Mouse (Mus musculus) right cerebral cortex, adult 2 months (tissue): ENCODE results near the gene Ermp1.
A peak's percentile ranks its signal among the peaks of the same experiment; 100 is the strongest.

ENCODE experiments used
- DNase-seq, 2 experiments: peaks; one replicate each; pipeline ENCODE4 v3.0.0; 2021 to 2022; ENCODE audit warnings: low spot score in 2 of 2

Gene Ermp1

DNA sequence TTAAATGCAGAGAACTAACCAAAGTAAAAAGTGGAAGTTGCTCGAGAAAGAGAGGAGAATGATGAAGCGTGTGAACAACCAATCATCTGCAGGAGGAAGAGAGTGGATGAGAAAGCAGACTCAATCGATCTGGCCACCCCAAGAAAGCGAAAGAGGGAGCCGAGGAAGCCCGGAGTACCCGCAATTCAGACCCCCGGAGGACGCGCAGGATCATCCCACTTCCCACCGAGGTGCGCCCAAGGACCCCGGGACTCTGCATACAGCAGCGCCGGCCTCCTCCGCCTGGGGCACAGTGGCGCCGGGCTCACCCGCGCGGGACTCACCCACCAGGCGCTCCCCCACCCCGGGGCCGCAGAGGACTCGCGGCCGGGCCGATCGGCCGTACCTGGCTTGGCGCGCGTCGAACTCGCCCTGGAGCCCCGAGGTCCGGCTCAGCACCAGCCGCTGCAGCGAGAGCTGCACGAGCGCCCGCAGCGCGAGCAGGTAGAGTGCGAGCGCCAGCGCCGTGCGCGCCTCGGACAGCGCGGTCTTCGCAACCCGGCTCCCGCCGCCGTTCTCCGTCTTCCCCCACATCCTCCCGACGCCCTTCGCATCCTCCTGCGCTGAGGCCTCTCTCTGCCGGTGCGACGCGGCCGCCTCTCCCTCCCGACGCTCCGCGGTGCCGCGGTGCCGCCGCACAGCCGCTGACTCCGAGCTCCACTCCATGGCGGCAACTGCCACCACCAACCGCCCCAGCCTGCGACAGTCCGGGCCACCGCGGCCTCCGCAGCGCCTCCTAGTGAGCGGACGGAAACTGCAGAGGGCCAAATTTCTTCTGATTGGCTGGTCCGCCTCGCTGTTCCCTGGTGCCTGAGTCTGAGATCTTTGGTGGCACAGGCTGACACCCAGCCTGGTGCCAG is at the start of gene Ermp1:
Ermp1 (minus strand) TSS at position 765 of the 899 bp plus-strand sequence.
- peak; percentile 98 to 99 for DNase-seq

DNA sequence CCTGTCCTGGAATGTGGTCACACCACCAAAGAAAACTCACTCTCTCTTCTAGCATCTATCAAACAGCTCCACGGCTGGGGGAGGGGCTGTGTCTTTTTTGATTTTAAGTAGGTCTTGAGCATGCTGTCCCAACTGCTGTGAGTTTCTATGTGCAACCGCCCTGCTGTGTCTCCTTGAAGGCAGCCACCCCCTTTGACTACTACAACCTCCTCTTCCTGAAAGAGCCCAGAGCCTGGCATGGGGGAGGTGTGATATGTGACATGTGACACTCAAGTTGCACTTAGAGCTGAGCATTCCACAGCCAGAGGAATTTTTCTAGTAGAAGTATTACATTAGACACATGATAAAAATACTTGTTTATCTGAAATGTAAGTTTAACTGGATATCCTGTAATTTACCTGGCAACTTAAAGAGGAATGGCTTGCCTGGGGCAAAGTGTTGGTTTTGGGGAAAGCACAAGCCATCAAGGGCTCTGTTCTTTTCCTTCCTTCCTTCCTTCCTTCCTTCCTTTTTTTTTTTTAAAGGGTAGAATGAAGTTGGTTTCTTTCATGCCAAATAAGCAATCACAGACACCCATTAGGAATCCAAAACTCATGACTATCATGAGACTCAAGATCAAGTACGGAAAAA is 49.1 kb upstream of the Ermp1 start, which contains the start of gene Mlana:
Mlana (plus strand) TSS at position 580 of the 630 bp plus-strand sequence.
- DNase-seq = no peak

GRCm38 (mm10) chr19:29696840-29697239 is 48.6 kb upstream of the Ermp1 start:
- DNase-seq = no peak

- DNase-seq = peak in 1 of 2 experiments; percentile 17
Measured at GRCm38 (mm10) chr19:29696309-29696708, 48.1 kb upstream of the Ermp1 start.

GRCm38 (mm10) chr19:29695071-29695470 is 46.9 kb upstream of the Ermp1 start:
- no peak for DNase-seq

DNA sequence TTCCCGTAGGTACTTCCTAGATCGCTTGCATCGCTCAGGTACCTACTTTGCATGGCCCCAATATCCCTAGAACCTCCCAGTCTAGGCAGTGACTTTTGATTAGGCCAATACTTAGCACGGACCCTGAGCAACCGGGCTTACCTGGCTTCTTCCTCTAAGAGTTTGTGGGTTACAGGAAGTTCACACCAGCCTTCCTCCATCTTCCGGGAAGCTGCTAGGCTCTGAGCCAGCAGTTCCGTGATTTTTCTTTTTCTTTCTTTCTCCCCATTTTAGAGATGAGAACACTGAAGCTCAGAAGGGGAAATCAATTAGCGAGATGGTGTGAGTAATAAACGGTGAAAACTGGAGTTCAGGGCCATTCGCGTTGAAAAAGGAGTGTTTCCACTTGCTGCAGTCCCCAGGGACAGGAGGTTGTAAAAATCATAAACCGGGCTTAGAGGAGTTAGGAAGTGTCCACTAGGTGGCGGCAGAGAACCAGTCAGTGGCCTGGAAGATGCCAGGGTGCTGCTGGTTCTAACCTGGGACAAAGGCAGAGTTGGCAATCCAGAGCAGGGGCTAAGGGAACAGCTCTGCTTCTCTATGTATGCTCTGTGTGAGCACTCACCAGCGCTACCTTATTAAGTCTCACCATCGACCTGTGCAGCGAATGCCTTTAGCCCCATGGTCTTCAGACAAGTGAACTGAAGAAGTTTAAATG is 35.8 kb upstream of the Ermp1 start:
- peak; percentile 90 to 91 for DNase-seq

GRCm38 (mm10) chr19:29680182-29681152 is 32.3 kb upstream of the Ermp1 start:
- no peak for DNase-seq

DNA sequence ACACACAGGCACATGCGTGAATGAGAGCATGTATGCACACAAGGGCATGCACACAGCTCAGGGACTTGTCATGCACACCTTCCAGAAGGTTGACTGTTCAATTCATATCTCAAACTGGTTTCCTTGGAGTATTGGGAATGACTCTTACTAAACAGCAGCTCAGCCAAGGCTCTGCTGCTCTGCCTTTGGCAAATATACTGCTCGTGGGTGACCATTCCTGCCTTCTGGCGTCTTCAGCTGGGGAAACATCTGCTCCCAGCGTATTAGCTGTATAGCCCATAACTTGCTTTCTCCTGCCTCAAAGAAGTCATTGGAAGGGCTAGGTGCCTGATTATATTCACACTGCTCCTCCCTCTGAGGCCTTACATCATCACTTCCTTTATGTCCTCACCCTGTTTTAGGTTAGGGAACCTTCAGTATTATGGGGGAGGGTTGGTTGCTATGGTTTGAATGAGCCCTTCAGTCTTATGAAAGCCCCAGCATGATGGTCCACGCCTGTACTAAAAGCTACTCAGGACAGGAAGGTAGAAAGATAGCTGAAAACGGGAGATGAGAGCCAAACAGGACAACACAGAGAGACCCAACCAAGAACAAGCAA is 30.1 kb upstream of the Ermp1 start:
- no peak for DNase-seq

DNA sequence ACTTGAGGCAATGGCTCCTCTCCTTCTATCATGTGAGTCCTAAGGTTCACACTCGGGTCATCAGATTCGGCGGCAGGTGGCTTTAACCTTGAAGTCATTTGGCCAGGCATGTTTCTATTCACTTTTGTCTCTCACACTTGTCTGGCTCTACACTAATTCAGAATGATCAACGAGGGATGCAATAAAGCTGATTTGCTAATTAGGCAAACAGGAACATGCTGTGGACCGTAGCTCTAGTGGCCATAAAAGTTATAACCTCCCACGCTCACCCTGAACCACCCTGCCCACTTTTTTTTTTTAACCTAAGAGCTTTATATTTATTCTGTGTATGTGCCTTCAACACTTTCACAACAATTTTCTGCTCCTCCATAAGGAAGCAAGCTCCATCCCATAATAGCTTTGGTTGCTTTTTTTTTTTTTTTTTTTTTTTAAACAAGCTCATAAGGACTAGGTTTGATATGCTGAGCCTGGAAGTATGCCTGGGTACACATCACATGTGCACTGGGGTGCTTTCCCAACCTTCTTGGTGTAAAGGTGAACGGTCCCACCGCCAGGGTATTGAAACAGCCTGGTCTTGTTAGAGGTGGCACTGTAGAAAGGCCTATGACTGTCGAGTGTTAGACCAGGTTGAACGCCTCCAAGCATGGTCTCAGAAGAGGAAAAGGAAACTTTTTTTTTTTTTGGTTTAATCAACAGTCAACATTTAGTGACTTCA is 28.4 kb upstream of the Ermp1 start:
- no peak for DNase-seq

DNA sequence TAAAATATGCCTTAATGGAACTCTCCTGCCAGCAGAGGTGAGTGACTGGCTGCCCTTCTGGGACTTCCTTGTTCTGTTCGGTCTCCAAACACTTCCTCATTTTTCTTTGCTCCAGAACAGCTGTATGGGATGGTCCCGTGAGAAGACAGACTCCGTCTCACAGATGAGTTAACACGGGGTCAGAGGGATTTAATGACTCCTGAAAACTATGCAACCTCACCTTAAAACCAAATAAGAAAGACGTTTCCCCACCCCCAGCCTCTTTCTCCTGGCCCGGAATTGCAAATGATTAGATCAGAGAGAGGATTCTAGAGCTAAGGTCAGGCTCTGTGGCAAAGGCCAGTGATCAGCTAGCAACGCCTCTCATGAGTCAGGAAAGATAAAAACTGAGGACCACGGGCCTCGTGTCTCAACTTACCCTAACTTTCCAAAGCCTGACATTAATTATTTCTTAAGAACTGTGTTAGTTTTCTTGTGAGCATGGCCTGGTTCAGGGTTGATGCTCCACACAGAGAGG is 27.4 kb upstream of the Ermp1 start:
- DNase-seq = no peak

- DNase-seq = no peak
Measured at GRCm38 (mm10) chr19:29674946-29675345, 26.7 kb upstream of the Ermp1 start.

- no peak for DNase-seq
Measured at GRCm38 (mm10) chr19:29672660-29673059, 24.4 kb upstream of the Ermp1 start.

GRCm38 (mm10) chr19:29671160-29671559 is 22.9 kb upstream of the Ermp1 start:
- no peak for DNase-seq

GRCm38 (mm10) chr19:29670247-29670646 is 22.0 kb upstream of the Ermp1 start:
- no peak for DNase-seq

- DNase-seq = no peak
Measured at GRCm38 (mm10) chr19:29668135-29668534, 19.9 kb upstream of the Ermp1 start.

- no peak for DNase-seq
Measured at GRCm38 (mm10) chr19:29666965-29667594, 18.9 kb upstream of the Ermp1 start.

DNA sequence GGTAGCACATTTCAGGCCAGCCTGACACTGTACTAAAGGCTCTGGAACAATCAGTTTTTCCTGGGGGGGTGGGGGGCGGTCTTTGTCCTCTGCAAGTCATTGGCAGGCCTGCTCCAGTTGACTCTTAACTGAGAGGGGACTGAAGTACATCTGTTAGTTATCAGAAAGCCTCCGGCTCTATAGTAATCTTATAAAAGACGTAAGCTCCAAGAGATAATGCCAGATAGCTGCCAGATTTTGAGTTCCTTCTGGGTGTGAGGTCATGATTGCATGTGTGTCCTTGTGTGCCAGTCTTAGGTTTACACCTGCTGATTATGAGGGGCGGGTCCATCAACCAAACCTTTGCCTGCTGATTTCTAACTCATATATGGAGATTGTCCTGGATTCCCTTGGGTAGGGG is 17.9 kb upstream of the Ermp1 start:
- no peak for DNase-seq

GRCm38 (mm10) chr19:29664934-29665333 is 16.7 kb upstream of the Ermp1 start:
- DNase-seq = no peak

- no peak for DNase-seq
Measured at GRCm38 (mm10) chr19:29663780-29664179, 15.6 kb upstream of the Ermp1 start.
